Mouse (Mus musculus) kidney, postnatal 25 days (tissue): ENCODE results near the gene Cfap61.

Source experiments
- DNase-seq, 2 experiments: peaks; one replicate each; pipeline ENCODE4 v3.0.0; 2021; ENCODE audit warnings: mixed read lengths in 2 of 2

Cfap61 gene

GRCm38 (mm10) chr2:146262215-146262614, 327.6 kb downstream of the Cfap61 start:
- DNase-seq: no peak

- no peak for DNase-seq
These were observed 328.4 kb downstream of the Cfap61 start for GRCm38 (mm10) chr2:146262966-146263365.
